Mouse (Mus musculus) limb, embryonic 10.5 days (tissue): ENCODE results near the gene Ppp2r2d. TPM values are rescaled to one million over a fixed set of nuclear protein-coding genes. Genes with fewer than 3 reads are reported as not detected.
A peak's percentile ranks its signal among the peaks of the same experiment; 100 is the strongest.

ENCODE experiments used
- DNase-seq: peaks from one replicate; pipeline ENCODE4 v3.0.0-alpha.2; 2017; ENCODE audit warnings: low spot score
- H3K27ac ChIP-seq: fragments of 300-500 bp; sonication (generic); 2 replicates; pipeline ENCODE4 v1.5.1; 2016; ENCODE audit warnings: mild to moderate bottlenecking
- H3K27me3 ChIP-seq: fragments of 300-500 bp; sonication (generic); 2 replicates; pipeline ENCODE4 v1.6.1; 2016; ENCODE audit warnings: low read depth, mild to moderate bottlenecking; ENCODE audit not compliant: poor library complexity, severe bottlenecking
- H3K36me3 ChIP-seq: fragments of 300-500 bp; sonication (generic); 2 replicates; pipeline ENCODE4 v1.6.1; 2016; ENCODE audit warnings: mild to moderate bottlenecking, moderate library complexity
- H3K4me1 ChIP-seq: fragments of 300-500 bp; sonication (generic); 2 replicates; pipeline ENCODE4 v1.6.1; 2016
- H3K4me3 ChIP-seq: fragments of 300-500 bp; sonication (generic); 2 replicates; pipeline ENCODE4 v1.5.1; 2016; ENCODE audit warnings: mild to moderate bottlenecking, moderate library complexity
- H3K9me3 ChIP-seq: fragments of 300-500 bp; sonication (generic); replicated peaks from 2 replicates; pipeline ENCODE4 v1.6.1; 2016; ENCODE audit warnings: mild to moderate bottlenecking
- WGBS: fragments of 180-500 bp; shearing (Covaris S2); methylation state at CpG from one replicate; pipeline ENCODE4 v1.1.7; 2016; 5-methylcytosine and 5-hydroxymethylcytosine counted together
- polyA plus RNA-seq: library from polyadenylated mRNA; unstranded; fragments of >200 nt; fragmentation: Nextera tagmentation; extraction: Ambion mirVana; gene quantifications from 2 replicates; pipeline ENCODE4 v1.2.1, GENCODE M21; 2016

The Ppp2r2d gene
- polyA plus RNA-seq, 1 experiment from 2014 or later, result 51.9 TPM

- WGBS, result 33% methylated on average over 7 of the region's 7 CpGs
- no peak for DNase-seq
- H3K27ac ChIP-seq, result peak overlapping the region; percentile 94
- H3K4me3 ChIP-seq, result peak overlapping the region; percentile 77
- H3K27me3 ChIP-seq, result no peaks in the 10 kb centered on the region
- no peaks in the 10 kb centered on the region for H3K9me3 ChIP-seq
- peaks cover 36% of the 10 kb centered on the region for H3K4me1 ChIP-seq
- peaks cover 7% of the 10 kb centered on the region; the same call in 1 of the 2 replicates for H3K36me3 ChIP-seq
These were observed 64.3 kb downstream of the Ppp2r2d start for GRCm38 (mm10) chr7:138910193-138910562.

GRCm38 (mm10) chr7:138913616-138914015, 67.7 kb downstream of the Ppp2r2d start:
- WGBS, result 75% methylated on average over 3 of the region's 3 CpGs
- Histone ChIP-seq H3K9me3 (no peaks in the 10 kb centered on the region), H3K4me1 (peaks cover 13% of the 10 kb centered on the region), H3K4me3 (no peak overlapping the region), H3K27me3 (no peaks in the 10 kb centered on the region), H3K36me3 (no peaks in the 10 kb centered on the region), H3K27ac (no peak overlapping the region)
- DNase-seq, result no peak

- DNase-seq, result peak; percentile 61
- Histone ChIP-seq H3K9me3 (no peaks in the 10 kb centered on the region), H3K27ac (peak overlapping the region; percentile 78), H3K27me3 (no peaks in the 10 kb centered on the region), H3K4me1 (peaks cover 11% of the 10 kb centered on the region), H3K36me3 (no peaks in the 10 kb centered on the region), H3K4me3 (peak overlapping the region; percentile 53)
- WGBS, result 2% methylated on average over 26 of the region's 26 CpGs
These were observed 73.5 kb downstream of the Ppp2r2d start for GRCm38 (mm10) chr7:138919156-138919944.

DNA sequence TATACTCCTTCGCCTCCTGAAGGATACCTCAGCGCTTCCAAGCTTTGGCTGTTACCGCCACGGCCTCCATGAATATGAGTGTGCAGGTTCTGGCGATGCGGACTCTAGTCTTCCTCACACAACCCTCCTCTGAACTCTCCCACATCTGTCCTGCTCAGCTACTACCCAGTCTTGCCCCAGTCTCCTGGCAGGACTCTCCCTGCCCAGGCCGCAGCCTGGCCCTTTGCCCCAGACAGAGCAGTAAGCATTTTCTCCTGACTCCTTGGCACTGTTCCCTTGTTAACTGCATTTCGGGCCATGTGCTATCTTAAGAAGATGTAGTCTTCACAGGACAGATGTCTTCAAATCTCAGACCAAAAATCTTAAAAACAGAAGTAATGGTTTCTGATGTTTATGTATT, 75.7 kb downstream of the Ppp2r2d start:
- H3K27me3 ChIP-seq, result no peaks in the 10 kb centered on the region
- WGBS, result 93% methylated on average over 8 of the region's 8 CpGs
- peaks cover 11% of the 10 kb centered on the region for H3K4me1 ChIP-seq
- no peak overlapping the region for H3K4me3 ChIP-seq
- DNase-seq, result no peak
- H3K36me3 ChIP-seq, result no peaks in the 10 kb centered on the region
- no peaks in the 10 kb centered on the region for H3K9me3 ChIP-seq
- no peak overlapping the region for H3K27ac ChIP-seq

DNA sequence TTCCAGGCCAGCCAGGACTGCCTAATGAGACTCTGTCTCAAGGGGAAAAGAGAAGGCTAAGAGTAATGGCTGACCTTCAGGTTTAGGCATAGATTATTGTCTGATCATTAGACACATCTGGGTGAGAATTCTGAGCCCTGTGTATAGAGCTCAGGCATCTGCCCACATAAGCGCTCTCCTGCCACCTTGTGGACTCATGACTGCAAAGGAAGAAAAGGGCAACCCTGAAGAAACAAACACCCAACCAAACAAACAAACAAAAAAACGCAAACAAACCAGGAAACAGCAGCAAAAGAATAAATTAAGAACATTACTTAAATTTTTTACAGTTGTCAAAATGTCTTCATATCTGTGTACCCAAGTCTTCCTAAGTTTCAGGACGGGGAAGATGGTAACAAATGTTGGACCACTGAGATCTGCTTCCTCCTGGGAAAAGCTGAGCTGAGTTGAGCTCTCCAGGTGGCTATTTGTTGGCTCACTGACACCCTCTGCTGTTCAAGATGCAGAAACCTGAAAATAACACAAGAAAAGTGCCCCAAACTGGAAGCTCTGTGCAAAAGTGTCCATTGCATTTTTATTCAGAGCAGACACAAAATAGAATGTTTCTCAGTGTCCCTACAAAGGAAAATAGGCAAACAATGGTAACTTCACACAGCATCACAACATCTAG, 78.0 kb downstream of the Ppp2r2d start:
- 8% methylated on average over 3 of the region's 3 CpGs for WGBS
- H3K27me3 ChIP-seq, result no peaks in the 10 kb centered on the region
- DNase-seq, result no peak

DNA sequence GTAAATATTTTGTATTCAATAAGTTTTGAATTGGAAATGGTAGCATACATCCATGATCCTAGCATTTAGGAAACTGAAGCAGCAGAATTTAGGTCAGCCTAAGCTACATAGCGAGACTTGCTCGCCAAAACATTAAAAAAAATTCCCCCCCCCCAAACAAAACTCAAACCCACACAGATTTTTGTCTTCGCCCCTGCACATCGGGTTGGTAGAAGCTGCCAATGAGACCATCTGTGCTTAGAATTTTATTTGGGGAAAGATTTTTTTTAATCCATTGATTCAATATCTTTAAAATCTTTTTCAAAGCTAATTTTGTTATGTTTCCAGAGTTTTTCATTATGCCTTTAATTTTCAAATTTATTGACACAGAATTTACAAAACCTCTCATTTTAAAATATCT, 82.6 kb downstream of the Ppp2r2d start:
- WGBS, result 93% methylated on average over 4 of the region's 4 CpGs
- no peaks in the 10 kb centered on the region for H3K9me3 ChIP-seq

More for the DNA sequence above, 78.0 kb downstream of the Ppp2r2d start:
- no peak overlapping the region for H3K4me3 ChIP-seq
- no peaks in the 10 kb centered on the region for H3K9me3 ChIP-seq
- peaks cover 10% of the 10 kb centered on the region for H3K4me1 ChIP-seq
- no peaks in the 10 kb centered on the region for H3K36me3 ChIP-seq
- no peak overlapping the region for H3K27ac ChIP-seq

More for the DNA sequence above, 82.6 kb downstream of the Ppp2r2d start:
- Histone ChIP-seq H3K4me3 (no peak overlapping the region), H3K27ac (no peak overlapping the region), H3K27me3 (no peaks in the 10 kb centered on the region), H3K4me1 (no peaks in the 10 kb centered on the region; the same call in 1 of the 2 replicates), H3K36me3 (no peaks in the 10 kb centered on the region)
- DNase-seq, result no peak

Other genes starting within 250 kb of the Ppp2r2d start
- gene Mapk1ip1, start 194 bp downstream of the Ppp2r2d start, polyA plus RNA-seq, result 8.0 and 9.4 TPM in 2 replicates
- 110 and 112 TPM in 2 replicates for gene Bnip3, start 63.4 kb downstream of the Ppp2r2d start, polyA plus RNA-seq
- gene Jakmip3, start 94.7 kb downstream of the Ppp2r2d start, polyA plus RNA-seq, result 0.15 TPM in 1 of 2 replicates, not detected in the other
- 19.6 and 32.8 TPM in 2 replicates for gene Dpysl4, start 239.9 kb downstream of the Ppp2r2d start, polyA plus RNA-seq